ENCODE assay signal across 9 mouse cellular contexts in the genomic region with DNA sequence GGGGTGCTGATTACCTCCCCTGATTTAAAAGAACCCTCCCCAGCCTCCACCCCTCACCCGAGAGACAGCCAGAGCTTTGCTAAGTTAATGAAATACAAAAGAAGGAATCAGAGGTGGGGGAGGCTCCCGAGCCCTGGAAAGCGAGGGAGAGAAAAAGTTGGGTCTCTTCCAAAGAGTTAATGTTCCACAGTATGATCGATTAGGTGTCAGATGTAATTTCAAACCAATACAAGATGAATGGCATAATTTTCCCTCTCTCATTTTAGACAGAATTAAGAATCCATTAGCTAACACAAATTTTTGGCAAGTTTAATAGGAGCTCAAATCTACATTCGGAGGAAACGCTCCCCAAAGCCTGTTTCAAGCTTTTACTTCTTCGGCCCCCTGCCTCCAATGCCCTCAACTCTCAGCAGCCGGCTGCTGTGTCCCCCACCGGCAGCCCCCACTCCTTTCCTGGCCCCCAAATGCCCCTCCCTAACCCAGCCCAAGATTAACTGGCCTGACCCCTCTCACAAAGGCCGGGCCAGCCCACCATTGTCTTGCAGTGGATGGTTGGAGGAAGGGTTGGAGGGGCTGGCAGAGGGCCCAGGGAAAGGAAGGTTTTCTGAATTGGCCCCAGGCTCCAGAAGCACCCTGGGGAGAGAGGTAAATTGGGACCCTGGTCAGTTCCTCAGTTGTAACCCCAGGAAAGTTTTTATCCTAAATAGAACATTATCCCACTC. TPM values are rescaled to one million over a fixed set of nuclear protein-coding genes. Genes with fewer than 3 reads are reported as not detected.
DNase-seq lines count a peak whose midpoint lies in the region; ATAC-seq and TF ChIP-seq lines count a peak whose summit lies in the region.
"Had no signal": no experiment of that assay in that cellular context is flagged by ENCODE, and none has a peak within 500 bp of the region (broad histone marks: within the 10 kb centered on the region; RNA-seq: fewer than 3 reads in every experiment).

No protein-coding gene starts in this region.

- no peaks in the 10 kb centered on the region for H3K36me3 ChIP-seq in kidney, adult 2 months (ENCODE audit: control insufficient read depth, insufficient read depth, low read length)

- WGBS in kidney, adult 2 months = 21% methylated on average over 10 of the region's 10 CpGs

- peak; percentile 39 for DNase-seq in kidney, adult 2 months
- no peak for DNase-seq in kidney, adult 11 months
- DNase-seq in embryo, embryonic 11 days = peak; percentile 41
- DNase-seq in heart, postnatal 25 days (ENCODE audit: low spot score) = peak; percentile 38
- peak; percentile 71 for DNase-seq in lung, postnatal 10 days
- no peak for DNase-seq in right cerebral cortex, postnatal 36 days (ENCODE audit: low spot score in 2 of 2)
- no peak for DNase-seq in right cerebral cortex, adult 18-20 months

- no peak overlapping the region for H3K27ac ChIP-seq in kidney, adult 2 months (ENCODE audit: insufficient read depth, low read depth, low read length)

- TF ChIP-seq POLR2A in kidney, adult 2 months (IDR thresholded peaks at IDR 0.05; ENCODE audit: low read depth, low read length) = no peak

- peaks cover 14% of the 10 kb centered on the region; the same call in 1 of the 2 replicates for H3K4me1 ChIP-seq in kidney, adult 2 months (ENCODE audit: control insufficient read depth, insufficient read depth, low read length)

- no peak for TF ChIP-seq CTCF in kidney, adult 2 months (conservative IDR thresholded peaks at IDR 0.05; ENCODE audit: insufficient read depth, insufficient read length, low read depth, low read length)

- no peak for ATAC-seq in monocyte, adult 5-6 weeks (replicated peaks; ENCODE audit: insufficient number of reproducible peaks, low FRiP score, low TSS enrichment, poor library complexity, severe bottlenecking)

- intact Hi-C loops in heart, postnatal 25 days (cut with DNase I) = no loop called here

- H3K4me3 ChIP-seq in kidney, adult 2 months (ENCODE audit: insufficient read depth, low read depth, low read length) = no peak overlapping the region

- H3K27me3 ChIP-seq in kidney, adult 2 months (replicated peaks; ENCODE audit: control insufficient read depth, insufficient read depth, low read length) = no peaks in the 10 kb centered on the region

RNA-seq across cellular contexts. Expression of a gene that starts 30.8 kb away (rescaled TPM):
- polyA plus RNA-seq in kidney, adult 2 months (2012; rRNA removed) = not detected in 2 replicates
- total RNA-seq in heart, postnatal 25 days (2021) = not detected
- total RNA-seq in monocyte, adult 5-6 weeks (2017) = not detected in 3 replicates
- polyA plus RNA-seq: heart, postnatal 0 days had no signal

RNA-seq across cellular contexts. Expression of a gene that starts 49.6 kb away (rescaled TPM):
- 84.7 and 94.6 TPM in 2 replicates for polyA plus RNA-seq in kidney, adult 2 months (2012; rRNA removed)
- total RNA-seq in heart, postnatal 25 days (2021) = 1 to 10 TPM; 5.3 to 5.8 TPM
- not detected in 3 replicates for total RNA-seq in monocyte, adult 5-6 weeks (2017)

RNA-seq across cellular contexts. Expression of a gene that starts 59.5 kb away (rescaled TPM):
- polyA plus RNA-seq in kidney, adult 2 months (2012; rRNA removed) = 59.1 and 74.9 TPM in 2 replicates
- 10 to 100 TPM; 19.7 to 24.9 TPM for total RNA-seq in heart, postnatal 25 days (2021)
- 29.2 to 57.7 TPM (median 50.9 TPM) in 3 replicates for total RNA-seq in monocyte, adult 5-6 weeks (2017)

Comparison
In these comparisons a context has a peak if more than half of its experiments do, and no peak if none do; other contexts are left out.
1. DNase-seq: peak in kidney, adult 2 months (single experiment), embryo, embryonic 11 days (single experiment), heart, postnatal 25 days (single experiment) and lung, postnatal 10 days (single experiment); none in kidney, adult 11 months (single experiment), right cerebral cortex, postnatal 36 days (0 of 2) and right cerebral cortex, adult 18-20 months (single experiment).